Mouse (Mus musculus): ENCODE results near the gene Atp2c2.

The Atp2c2 gene

GRCm38 (mm10) chr8:119785764-119786405, 86.1 kb downstream of the Atp2c2 start:
- DNase-seq, result no peak

- DNase-seq, result no peak
These were observed 87.1 kb downstream of the Atp2c2 start for GRCm38 (mm10) chr8:119786871-119787270.

GRCm38 (mm10) chr8:119787341-119787740, 87.5 kb downstream of the Atp2c2 start:
- DNase-seq, result no peak

- DNase-seq, result no peak
These were observed 89.0 kb downstream of the Atp2c2 start for GRCm38 (mm10) chr8:119788607-119789381.

- no peak for DNase-seq
These were observed 89.8 kb downstream of the Atp2c2 start for GRCm38 (mm10) chr8:119789581-119789980.

- DNase-seq, result no peak
These were observed 92.2 kb downstream of the Atp2c2 start for GRCm38 (mm10) chr8:119791804-119792704.

GRCm38 (mm10) chr8:119794689-119795088, 94.9 kb downstream of the Atp2c2 start:
- no peak for DNase-seq

GRCm38 (mm10) chr8:119795651-119796050, 95.8 kb downstream of the Atp2c2 start:
- no peak for DNase-seq

- peak; percentile 65 for DNase-seq
These were observed 98.6 kb downstream of the Atp2c2 start for GRCm38 (mm10) chr8:119798170-119798964.

- DNase-seq, result no peak
These were observed 99.1 kb downstream of the Atp2c2 start for GRCm38 (mm10) chr8:119798965-119799264.

GRCm38 (mm10) chr8:119801168-119801567, 101.4 kb downstream of the Atp2c2 start:
- DNase-seq, result peak; percentile 75

- DNase-seq, result no peak
These were observed 102.8 kb downstream of the Atp2c2 start for GRCm38 (mm10) chr8:119802592-119802991.

GRCm38 (mm10) chr8:119805275-119805674, 105.5 kb downstream of the Atp2c2 start:
- DNase-seq, result no peak

GRCm38 (mm10) chr8:119806422-119807263, 106.8 kb downstream of the Atp2c2 start:
- peak; percentile 62 for DNase-seq

Data from right cerebral cortex, postnatal 14 days (tissue).